Mouse (Mus musculus) testis, adult 2 months (tissue): Measurements from ENCODE around the gene Slc22a23. TPM values are rescaled to one million over a fixed set of nuclear protein-coding genes. Genes with fewer than 3 reads are reported as not detected.

ENCODE experiments used
- H3K27ac ChIP-seq: fragments of 200-500 bp; 2 replicates; pipeline ENCODE4 v1.5.1; 2012; ENCODE audit warnings: low read depth, low read length; ENCODE audit not compliant: control insufficient read depth, insufficient read depth
- H3K27me3 ChIP-seq: fragments of 200-500 bp; 2 replicates; pipeline ENCODE4 v1.6.1; 2012; ENCODE audit warnings: mild to moderate bottlenecking, low read length, moderate library complexity; ENCODE audit not compliant: control insufficient read depth, insufficient read depth
- H3K36me3 ChIP-seq: fragments of 200-500 bp; 2 replicates; pipeline ENCODE4 v1.6.1; 2012; ENCODE audit warnings: mild to moderate bottlenecking, low read length; ENCODE audit not compliant: control insufficient read depth, insufficient read depth
- H3K4me1 ChIP-seq: fragments of 200-500 bp; 2 replicates; pipeline ENCODE4 v1.6.1; 2012; ENCODE audit warnings: low read length; ENCODE audit not compliant: control insufficient read depth, insufficient read depth
- H3K4me3 ChIP-seq: fragments of 200-500 bp; 2 replicates; pipeline ENCODE4 v1.5.1; 2012; ENCODE audit warnings: low read depth, mild to moderate bottlenecking, low read length, moderate library complexity, mixed read lengths; ENCODE audit not compliant: control insufficient read depth
- CTCF ChIP-seq: fragments of 200-500 bp; IDR thresholded peaks from 2 replicates; pipeline ENCODE4 v1.5.1; 2012; ENCODE audit warnings: low read depth, mild to moderate bottlenecking, inconsistent platforms, low read length, moderate library complexity; ENCODE audit not compliant: control insufficient read depth, insufficient read depth, insufficient replicate concordance
- POLR2A ChIP-seq: fragments of 200-500 bp; IDR thresholded peaks from 2 replicates; pipeline ENCODE4 v1.6.1; 2012; ENCODE audit warnings: low read depth, mild to moderate bottlenecking, inconsistent platforms, low read length, moderate library complexity; ENCODE audit not compliant: control insufficient read depth
- polyA plus RNA-seq: library from polyadenylated mRNA; depleted of rRNA; stranded (reverse); fragments of >200 nt; gene quantifications from 2 replicates; pipeline ENCODE4 v1.2.3, GENCODE M21; 2012

The Slc22a23 gene
- polyA plus RNA-seq, 1 experiment = 6.8 TPM

- H3K36me3 ChIP-seq = no peaks in the 10 kb centered on the region
- H3K27me3 ChIP-seq = no peaks in the 10 kb centered on the region
- no peaks in the 10 kb centered on the region for H3K4me1 ChIP-seq
- no peak overlapping the region for H3K4me3 ChIP-seq
- no peak for TF ChIP-seq POLR2A
- TF ChIP-seq CTCF = no peak
- H3K27ac ChIP-seq = no peak overlapping the region
Observed at GRCm38 (mm10) chr13:34320482-34320881, 24.5 kb downstream of the Slc22a23 start.

GRCm38 (mm10) chr13:34317051-34317450 is 27.9 kb downstream of the Slc22a23 start:
- Histone ChIP-seq H3K27me3 (no peaks in the 10 kb centered on the region), H3K27ac (no peak overlapping the region), H3K4me3 (no peak overlapping the region), H3K36me3 (no peaks in the 10 kb centered on the region), H3K4me1 (no peaks in the 10 kb centered on the region)
- TF ChIP-seq CTCF = no peak
- no peak for TF ChIP-seq POLR2A

DNA sequence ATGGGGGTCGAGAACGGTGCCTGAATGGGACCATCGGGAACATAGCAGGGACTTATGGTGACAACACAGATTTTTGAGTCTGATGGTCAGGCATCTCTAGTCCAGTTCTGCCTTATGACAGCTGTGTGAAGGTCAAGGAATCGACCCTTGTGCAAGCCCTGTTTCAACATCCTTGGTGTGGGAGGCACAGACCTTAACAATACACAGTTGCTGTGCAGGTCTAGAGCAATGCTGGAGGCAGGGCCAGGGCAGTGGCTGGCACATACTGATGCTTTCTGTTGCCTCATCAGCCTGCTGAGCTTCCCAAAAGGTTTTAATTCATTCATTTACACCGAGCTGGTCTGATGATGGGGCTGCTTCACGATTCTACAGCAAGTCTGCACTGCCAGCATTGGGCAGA is 28.5 kb downstream of the Slc22a23 start:
- H3K4me1 ChIP-seq = no peaks in the 10 kb centered on the region
- H3K27ac ChIP-seq = no peak overlapping the region
- no peak overlapping the region for H3K4me3 ChIP-seq
- TF ChIP-seq CTCF = no peak
- no peak for TF ChIP-seq POLR2A
- H3K36me3 ChIP-seq = no peaks in the 10 kb centered on the region
- no peaks in the 10 kb centered on the region for H3K27me3 ChIP-seq

- H3K4me1 ChIP-seq = no peaks in the 10 kb centered on the region
- no peak overlapping the region for H3K27ac ChIP-seq
- no peaks in the 10 kb centered on the region for H3K36me3 ChIP-seq
- no peaks in the 10 kb centered on the region for H3K27me3 ChIP-seq
- TF ChIP-seq POLR2A (no peak), CTCF (no peak)
- H3K4me3 ChIP-seq = no peak overlapping the region
Observed at GRCm38 (mm10) chr13:34313033-34313491, 31.9 kb downstream of the Slc22a23 start.

DNA sequence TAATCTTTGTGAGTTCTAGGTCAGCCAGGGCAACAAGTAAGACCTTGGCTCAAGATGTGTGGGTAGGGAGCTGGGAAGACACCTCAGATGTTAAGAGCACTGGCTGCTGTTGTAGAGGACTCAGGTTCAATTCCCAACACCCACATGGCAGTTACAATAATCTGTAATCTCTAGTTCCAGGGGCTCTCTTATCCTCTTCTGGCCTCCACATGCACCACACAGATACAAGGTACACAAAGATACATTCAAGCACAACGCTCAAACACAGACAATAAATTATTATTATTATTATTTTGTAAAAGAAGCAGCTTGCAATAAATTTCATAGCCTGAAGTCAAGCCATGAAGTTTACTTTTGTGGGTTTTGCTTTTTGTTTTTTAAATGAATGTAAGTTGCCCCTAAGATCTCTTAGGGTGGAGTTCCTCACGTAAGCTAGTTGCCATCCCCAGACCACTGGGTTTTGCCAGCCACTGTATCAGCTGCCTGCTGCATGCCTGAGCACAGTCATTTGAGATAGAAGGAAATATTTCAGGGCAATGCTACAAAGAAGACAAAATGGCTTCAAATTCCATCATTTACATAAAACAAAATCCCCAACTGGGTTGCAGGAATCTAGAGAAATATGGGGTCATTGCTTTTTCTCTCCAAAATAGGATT is 32.5 kb downstream of the Slc22a23 start:
- Histone ChIP-seq H3K36me3 (no peaks in the 10 kb centered on the region), H3K27ac (no peak overlapping the region), H3K4me1 (no peaks in the 10 kb centered on the region), H3K27me3 (no peaks in the 10 kb centered on the region), H3K4me3 (no peak overlapping the region)
- no peak for TF ChIP-seq CTCF
- no peak for TF ChIP-seq POLR2A

DNA sequence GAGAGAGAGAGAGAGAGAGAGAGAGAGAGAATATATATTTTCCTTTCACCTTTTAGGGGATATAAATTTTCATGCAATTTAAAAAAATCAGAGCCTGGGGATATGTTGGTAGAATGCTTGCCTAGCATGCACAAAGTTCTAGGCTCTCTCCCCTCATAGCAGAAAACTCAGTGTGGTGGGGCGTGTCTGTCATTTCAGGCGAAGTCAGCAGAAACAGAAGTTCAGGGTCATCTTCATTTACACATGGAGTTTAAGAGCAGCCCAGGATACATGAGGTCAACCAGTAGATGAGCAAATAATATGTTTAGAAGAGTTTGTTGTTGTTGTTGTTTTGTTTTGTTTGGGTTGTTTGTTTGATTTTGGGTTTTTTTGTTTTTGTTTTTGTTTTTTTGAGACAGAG is 33.4 kb downstream of the Slc22a23 start:
- no peaks in the 10 kb centered on the region for H3K36me3 ChIP-seq
- TF ChIP-seq POLR2A (no peak), CTCF (no peak)

GRCm38 (mm10) chr13:34308604-34308927 is 36.4 kb downstream of the Slc22a23 start:
- no peak overlapping the region for H3K27ac ChIP-seq
- H3K4me1 ChIP-seq = no peaks in the 10 kb centered on the region; the same call in 1 of the 2 replicates
- no peak overlapping the region for H3K4me3 ChIP-seq
- TF ChIP-seq CTCF (no peak), POLR2A (no peak)
- no peaks in the 10 kb centered on the region for H3K36me3 ChIP-seq
- no peaks in the 10 kb centered on the region for H3K27me3 ChIP-seq

More for the DNA sequence above, 33.4 kb downstream of the Slc22a23 start:
- no peaks in the 10 kb centered on the region for H3K27me3 ChIP-seq
- no peak overlapping the region for H3K27ac ChIP-seq
- no peaks in the 10 kb centered on the region for H3K4me1 ChIP-seq
- H3K4me3 ChIP-seq = no peak overlapping the region
